Mouse (Mus musculus) ovary, postnatal 36 days (tissue): ENCODE measurements around the gene Zfp607b.

ENCODE experiments used
- DNase-seq: peaks from one replicate; pipeline ENCODE4 v3.0.0; 2022; ENCODE audit warnings: low spot score, mixed read lengths

The Zfp607b gene

DNA sequence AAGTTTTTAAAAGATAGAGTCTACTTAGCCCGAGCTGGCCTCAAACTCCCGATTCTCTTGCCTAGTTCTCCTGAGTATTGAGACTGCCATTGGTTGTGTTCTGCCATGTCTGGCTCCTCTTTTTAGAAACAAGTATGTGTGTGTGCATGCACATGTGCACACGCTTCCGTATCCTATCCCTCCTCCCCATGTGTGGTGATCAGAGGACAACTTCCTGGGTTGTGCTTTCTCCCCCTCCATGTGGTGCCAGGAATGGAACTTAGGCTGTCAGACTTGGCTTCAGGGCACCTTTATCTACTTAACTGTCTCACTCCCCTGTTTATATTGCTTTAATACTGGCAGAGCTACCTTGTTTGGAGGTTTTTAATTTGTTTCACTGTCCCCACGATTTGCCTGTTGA lies 3.9 kb upstream of the Zfp607b start:
- no peak for DNase-seq

DNA sequence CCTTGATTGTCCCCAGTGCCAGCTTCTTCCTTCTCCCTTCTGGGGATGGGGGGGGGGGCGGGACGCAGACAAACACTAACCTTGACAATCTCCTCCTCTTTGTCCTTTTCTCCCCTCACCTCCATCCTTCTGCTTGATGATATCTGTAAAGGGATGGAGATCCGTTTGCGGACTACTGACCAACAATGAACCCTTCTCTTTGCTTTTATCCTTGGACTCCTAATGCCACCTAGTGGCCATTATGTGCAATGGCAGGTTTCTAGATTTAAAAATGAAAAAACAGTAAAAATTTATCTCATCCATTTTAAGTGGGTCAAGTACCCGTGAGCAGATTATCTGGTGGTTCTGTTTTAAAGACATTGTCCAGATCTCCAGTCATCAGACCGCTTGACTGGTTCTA lies 3.5 kb upstream of the Zfp607b start:
- DNase-seq = no peak

DNA sequence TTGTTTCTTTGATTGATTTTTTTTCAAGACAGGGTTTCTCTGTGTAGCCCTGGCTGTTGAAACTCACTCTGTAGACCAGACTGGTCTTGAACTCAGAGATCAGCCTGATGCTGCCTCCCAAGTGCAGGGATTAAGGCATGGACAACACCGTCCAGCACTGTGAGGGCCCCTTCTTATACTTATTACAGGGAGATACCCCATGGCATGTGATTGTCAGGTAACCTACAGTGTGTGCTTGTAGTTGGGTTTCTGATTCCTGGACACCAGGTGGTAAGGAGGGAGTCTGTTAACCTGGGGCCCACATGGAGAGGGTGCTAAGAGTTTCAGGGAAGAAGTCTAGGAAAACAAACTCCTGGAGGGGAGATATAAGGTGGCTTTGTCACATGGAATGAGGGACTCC lies 2.1 kb upstream of the Zfp607b start:
- DNase-seq = no peak

DNA sequence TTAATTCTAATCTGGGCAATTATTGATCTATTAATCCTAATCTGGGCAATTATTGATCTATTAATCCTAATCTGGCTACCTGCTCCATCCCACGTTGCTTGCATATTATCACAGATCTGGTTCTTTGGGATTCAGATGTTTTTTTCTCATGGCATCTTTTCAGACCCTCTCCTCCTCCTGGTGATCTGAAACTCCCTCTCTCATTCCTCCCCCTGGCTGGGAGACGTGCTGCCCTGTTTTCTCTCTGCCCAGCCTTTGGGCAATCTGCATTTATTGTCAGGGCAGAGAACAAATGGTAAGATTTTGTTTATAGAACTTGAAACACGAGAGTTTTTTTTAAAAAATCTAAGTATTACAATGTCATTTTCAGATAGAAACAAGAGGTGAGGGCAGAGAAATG lies 1.3 kb upstream of the Zfp607b start:
- DNase-seq = no peak

DNA sequence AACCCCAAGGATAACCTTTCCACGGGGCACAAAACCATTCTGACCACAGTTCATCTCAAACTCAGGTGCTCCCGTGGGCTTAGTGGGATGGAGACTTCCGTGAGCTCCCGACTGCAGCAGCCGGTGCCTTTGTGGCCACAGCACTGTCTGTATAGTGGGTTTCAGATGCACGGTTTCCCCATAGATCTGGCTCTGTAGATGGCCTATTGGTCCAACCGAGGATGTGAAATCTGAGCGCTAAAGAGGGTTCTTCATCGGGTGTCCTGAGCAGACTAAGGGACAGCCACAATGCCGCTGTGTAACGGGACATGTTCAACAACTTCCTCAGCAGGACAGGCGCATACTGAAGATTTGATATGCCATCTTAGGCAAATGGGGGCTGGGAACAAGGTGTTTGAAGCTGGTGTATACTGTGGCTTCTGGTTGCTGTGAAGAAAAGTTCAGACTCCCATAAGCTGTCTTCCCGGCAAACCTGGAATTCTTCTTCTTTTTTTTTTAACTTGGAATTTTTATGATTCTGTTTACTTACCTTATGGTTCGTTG lies 823 bp upstream of the Zfp607b start:
- DNase-seq = no peak

DNA sequence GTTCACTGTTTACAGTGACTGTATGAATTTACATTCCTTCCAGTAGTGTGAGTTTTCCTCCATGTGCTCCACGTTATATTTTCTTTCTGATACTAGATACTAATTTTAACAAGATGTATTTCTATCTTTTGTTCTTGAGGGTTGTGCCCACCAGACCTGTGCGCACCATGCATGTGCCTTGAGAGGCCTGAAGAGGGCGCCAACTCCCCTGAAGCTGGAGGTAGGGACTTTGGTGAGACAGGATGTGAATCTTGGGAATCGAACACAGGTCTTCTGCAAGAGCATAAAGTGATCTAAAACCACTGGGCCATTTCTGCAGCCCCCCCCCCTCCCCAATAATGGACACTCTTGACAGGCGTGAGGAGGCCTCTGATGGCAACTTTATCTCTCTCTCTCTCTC lies 1.9 kb downstream of the Zfp607b start:
- peak; percentile 21 for DNase-seq

DNA sequence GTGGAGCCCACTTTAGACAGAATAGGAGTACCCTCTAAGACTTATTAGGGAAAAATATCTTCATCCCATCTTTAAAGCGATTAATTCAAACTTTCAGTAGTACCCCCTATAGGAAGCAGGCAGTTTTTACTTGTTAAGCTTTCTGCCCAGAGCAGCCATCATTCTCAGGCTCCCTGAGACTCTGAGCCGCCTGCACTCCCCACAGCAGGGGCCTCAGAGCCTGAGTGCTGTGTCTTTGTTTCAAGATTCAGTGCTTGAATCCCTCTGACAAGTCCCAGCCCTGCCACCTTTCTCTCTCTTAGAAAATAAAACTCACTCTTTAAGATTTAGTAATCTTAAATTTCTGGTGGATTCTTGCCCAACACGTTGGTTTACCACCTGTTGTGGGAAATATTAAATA lies 7.6 kb downstream of the Zfp607b start:
- DNase-seq = no peak

DNA sequence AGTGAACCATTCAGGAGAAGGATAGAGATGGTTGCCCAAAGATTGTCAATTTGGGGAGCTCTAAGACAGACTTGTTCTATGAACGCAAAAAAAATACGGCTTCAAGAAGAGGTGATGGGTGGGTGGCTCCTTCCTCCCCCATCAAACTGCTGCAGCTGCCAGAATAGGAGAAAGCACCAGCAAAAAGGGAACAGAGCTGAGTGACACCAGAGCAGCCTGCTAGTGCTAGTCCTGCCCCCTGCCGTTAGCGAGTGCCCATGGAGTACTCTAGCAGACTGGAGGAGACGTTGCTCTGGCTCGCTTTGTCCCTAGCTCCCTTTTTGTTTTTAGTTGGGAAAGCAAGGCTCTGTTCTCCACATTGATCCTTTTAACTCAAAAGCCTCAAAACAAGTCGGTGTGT lies 21.3 kb downstream of the Zfp607b start:
- DNase-seq = no peak

DNA sequence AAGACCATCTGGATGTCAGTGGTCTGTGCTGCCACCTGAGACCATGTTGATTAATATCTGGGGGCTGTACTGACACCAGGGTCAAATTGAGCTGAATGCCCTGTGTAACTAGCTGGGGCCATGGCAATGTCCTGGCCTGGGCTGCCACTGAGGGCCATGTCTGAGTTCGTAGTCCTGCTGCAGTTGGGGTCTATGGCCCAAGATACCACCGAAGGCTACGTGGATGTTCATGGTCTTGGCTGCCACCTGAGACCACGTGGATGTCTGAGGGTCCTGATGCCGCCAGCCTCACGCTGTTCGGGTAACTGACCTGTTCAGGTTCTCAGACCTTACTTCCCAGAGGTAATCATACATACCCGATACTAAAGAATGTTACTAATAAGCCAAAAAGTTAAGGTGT lies 32.8 kb downstream of the Zfp607b start:
- no peak for DNase-seq

DNA sequence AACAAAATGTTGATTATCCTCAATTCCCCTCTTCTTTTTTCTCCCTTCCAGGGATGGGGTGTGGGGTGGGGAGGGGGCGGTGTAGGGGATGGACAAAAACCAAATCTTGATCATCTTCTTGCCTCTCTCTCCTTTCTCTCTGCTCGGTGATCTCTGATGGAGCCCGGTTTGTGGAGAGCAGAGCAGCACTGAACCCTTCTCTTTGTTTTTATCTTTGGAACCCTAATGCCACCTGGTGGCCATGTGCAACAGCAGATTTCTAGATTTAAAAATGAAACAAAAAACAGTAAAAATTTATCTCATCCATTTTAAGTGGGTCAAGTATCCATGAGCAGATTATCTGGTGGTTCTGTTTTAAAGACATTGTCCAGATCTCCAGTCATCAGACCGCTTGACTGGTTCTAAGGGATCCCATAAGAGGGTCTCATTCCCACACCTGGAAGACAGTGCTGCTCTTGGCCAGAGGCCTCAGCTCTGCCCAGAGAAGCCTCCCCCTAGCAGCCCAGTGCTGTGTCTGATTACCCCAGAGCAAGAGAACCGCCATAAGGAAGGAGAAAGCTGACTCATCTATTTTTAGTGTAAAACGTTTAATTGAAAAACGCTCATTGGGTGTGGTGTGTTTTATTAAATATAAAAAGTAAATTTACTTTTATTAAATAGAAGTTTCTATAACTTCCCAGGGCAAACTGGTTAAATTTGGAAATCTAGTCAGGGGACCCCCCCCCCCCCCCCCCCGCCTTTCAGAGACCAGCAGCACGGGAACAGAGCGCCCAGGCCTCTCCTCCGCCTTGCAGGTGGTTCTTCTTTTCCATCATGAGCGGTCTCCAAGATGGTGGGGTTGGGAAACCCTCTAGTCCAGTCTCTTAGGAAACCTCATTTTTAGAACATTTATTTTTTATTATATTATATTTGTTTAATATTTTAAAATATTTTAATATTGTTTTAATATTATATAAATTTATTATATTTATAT lies 36.7 kb downstream of the Zfp607b start:
- no peak for DNase-seq

DNA sequence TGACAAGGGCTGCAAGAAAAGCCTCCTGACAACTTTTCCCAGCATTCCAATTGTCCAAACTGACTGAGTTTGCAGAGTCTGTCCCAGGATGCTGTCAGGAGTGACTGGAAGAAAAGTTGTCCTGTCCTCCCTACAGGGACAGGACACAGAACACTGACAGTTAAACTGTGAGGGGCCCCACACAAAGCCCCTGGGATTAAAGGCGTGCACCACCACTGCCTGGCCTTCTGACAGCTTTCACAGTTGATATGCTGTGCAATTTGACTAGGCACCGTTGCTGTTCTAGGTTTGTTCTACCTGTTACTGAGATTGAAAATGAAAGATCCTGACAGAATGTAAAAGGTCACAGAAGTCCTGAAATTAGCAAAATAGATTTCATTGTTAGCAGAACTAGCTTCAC lies 38.3 kb downstream of the Zfp607b start:
- no peak for DNase-seq

DNA sequence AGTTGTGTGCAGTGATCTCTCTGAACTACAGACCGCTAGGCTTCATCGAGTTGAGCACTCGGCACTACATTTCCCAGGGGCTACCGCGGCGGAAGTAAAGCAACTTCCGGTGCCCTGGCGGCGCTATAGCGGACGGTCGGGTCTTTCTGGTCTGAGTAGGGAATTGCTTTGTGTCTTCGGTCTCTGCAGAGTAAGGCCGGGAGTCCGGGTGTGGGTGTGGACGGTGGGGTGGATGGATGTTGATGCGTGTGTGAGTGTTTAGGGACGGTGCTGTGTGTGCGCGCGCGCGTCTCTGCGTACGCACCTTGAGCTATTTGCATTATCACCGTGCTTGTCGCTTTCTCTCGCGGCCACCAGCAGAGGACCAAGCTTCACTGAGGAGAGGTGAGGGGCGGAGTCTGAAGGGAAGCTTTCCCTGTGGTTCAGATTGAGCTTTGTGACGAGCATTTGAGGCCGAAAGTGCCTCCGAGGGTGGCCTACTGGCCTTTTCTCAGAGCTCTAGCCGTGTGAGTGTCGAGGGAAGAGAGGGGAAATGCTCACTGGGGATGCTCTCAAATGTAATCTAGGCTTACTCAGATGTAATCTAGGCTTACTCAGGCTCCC lies 42.2 kb downstream of the Zfp607b start, which contains the start of gene Zfp60:
Gene Zfp60, plus strand, starts transcription at position 109 of the 603 bp plus-strand sequence.
- DNase-seq = peak; percentile 83

DNA sequence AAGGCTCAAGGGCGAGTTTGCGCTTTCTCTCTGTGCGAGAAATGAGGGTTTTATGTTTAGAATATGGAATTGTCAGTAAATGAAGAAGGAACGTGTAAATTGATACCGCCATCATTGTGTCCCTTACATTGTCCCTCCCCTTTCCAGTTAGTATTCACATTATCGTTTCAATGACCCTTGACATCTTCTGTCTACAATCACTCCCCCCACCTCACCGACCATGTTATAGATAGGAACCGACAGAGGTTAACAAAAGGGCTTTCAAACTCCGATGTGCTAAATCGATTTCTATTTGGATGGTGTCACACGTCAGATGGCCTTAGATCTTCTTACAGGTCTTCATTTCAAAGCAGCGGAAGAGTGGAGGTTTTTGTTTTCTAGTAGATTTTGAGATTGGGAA lies 42.8 kb downstream of the Zfp607b start:
- DNase-seq = no peak

DNA sequence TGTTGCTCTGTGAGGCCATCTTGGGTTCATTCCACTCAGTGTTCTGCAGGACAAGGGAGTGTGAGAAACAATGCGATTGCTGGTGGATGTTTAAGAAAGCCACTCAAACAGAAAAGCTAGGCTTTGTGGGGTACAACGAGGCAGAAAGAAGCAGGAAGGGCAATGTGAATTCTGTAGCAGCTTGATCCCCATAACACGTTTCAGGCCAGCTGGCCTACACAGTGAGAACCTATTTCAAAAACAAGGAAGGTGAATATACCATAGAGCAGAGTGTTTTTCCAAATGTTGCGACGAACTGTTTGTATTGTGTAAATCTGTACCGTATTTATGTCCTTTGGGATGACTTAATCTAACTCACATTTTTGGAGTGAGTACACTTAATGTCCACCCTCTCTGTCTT lies 43.4 kb downstream of the Zfp607b start:
- no peak for DNase-seq

DNA sequence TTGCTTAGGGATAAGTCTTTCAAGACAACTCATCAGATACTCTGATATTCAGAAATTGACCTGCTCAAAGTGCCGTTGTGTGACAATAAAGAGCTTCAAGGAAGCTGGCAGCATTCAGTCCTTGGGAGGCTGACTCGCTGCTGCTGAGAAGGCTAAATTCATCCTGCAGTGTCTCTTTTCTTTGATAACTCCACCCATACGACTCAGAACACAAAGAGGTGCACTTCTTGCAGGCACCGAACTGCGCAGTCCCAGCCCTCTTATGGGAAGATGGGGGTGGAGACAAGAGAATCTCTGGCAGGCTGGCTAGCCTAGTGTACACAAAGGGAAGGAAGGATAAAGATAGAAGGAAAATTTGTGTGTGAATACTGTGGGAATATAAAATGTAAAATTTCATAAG lies 46.3 kb downstream of the Zfp607b start:
- no peak for DNase-seq
